Mouse (Mus musculus): ENCODE results near the gene Adam19. TPM values are rescaled to one million over a fixed set of nuclear protein-coding genes. Genes with fewer than 3 reads are reported as not detected.
A peak's percentile ranks its signal among the peaks of the same experiment; 100 is the strongest.

Adam19 gene
- total and polyA plus RNA-seq, 2 experiments from 2014 or later = 15.8 to 67.9 TPM

- H3K9me3 ChIP-seq (replicated peaks; ENCODE audit: control insufficient read depth, low read length) = no peaks in the 10 kb centered on the region
- H3K36me3 ChIP-seq (replicated peaks; ENCODE audit: control insufficient read depth, insufficient read depth, low read length) = no peaks in the 10 kb centered on the region
- H3K27me3 ChIP-seq (ENCODE audit: control insufficient read depth, insufficient read depth, low read length) = no peaks in the 10 kb centered on the region
- WGBS = 20% methylated on average over 13 of the region's 13 CpGs
- TF ChIP-seq CTCF (IDR thresholded peaks at IDR 0.05; ENCODE audit: low read depth) = no peak
- TF ChIP-seq EP300 (IDR thresholded peaks at IDR 0.05; ENCODE audit: low read depth) = no peak
- peak overlapping the region; percentile 68 for H3K4me2 ChIP-seq (ENCODE audit: low read depth, low read length)
- peaks cover 28% of the 10 kb centered on the region for H3K4me1 ChIP-seq (ENCODE audit: control insufficient read depth, insufficient read depth)
- ATAC-seq (ENCODE audit: insufficient read depth, low read depth) (peak; percentile 6), DNase-seq (ENCODE audit: low spot score) (peak; percentile 31)
- peak overlapping the region; percentile 92 for H3K27ac ChIP-seq (ENCODE audit: low read depth)
- H3K4me3 ChIP-seq (ENCODE audit: low read depth, low read length) = peak overlapping the region; percentile 68
- peak overlapping the region; percentile 82; the same call in 1 of the 2 replicates for H3K9ac ChIP-seq (replicated peaks; ENCODE audit: low read depth, low read length)
Measured at GRCm38 (mm10) chr11:46054911-46055895, 589 bp upstream of the Adam19 start.

- Histone ChIP-seq H3K9ac (replicated peaks; ENCODE audit: low read depth, low read length) (peak overlapping the region; percentile 82), H3K4me1 (ENCODE audit: control insufficient read depth, insufficient read depth) (peaks cover 40% of the 10 kb centered on the region), H3K9me3 (replicated peaks; ENCODE audit: control insufficient read depth, low read length) (no peaks in the 10 kb centered on the region), H3K27me3 (ENCODE audit: control insufficient read depth, insufficient read depth, low read length) (no peaks in the 10 kb centered on the region), H3K4me2 (ENCODE audit: low read depth, low read length) (peak overlapping the region; percentile 68), H3K36me3 (replicated peaks; ENCODE audit: control insufficient read depth, insufficient read depth, low read length) (peaks cover 12% of the 10 kb centered on the region), H3K27ac (ENCODE audit: low read depth) (peak overlapping the region; percentile 92), H3K4me3 (ENCODE audit: low read depth, low read length) (peak overlapping the region; percentile 68)
- ATAC-seq (ENCODE audit: insufficient read depth, low read depth) (peak; percentile 27; the same call in 1 of the 2 replicates), DNase-seq (ENCODE audit: low spot score) (peak; percentile 38)
- TF ChIP-seq EP300 (IDR thresholded peaks at IDR 0.05; ENCODE audit: low read depth) = peak; percentile 17; the same call in 1 of the 2 replicates
- TF ChIP-seq CTCF (IDR thresholded peaks at IDR 0.05; ENCODE audit: low read depth) = no peak; the same call in 1 of the 2 replicates
- 1% methylated on average over 25 of the region's 25 CpGs for WGBS
Measured at GRCm38 (mm10) chr11:46056770-46057411, 1.1 kb downstream of the Adam19 start.

GRCm38 (mm10) chr11:46058011-46058410 lies 2.2 kb downstream of the Adam19 start:
- Histone ChIP-seq H3K27ac (ENCODE audit: low read depth) (peak overlapping the region; percentile 92), H3K4me1 (ENCODE audit: control insufficient read depth, insufficient read depth) (peaks cover 52% of the 10 kb centered on the region), H3K4me2 (ENCODE audit: low read depth, low read length) (peak overlapping the region; percentile 68), H3K36me3 (replicated peaks; ENCODE audit: control insufficient read depth, insufficient read depth, low read length) (peaks cover 20% of the 10 kb centered on the region), H3K27me3 (ENCODE audit: control insufficient read depth, insufficient read depth, low read length) (no peaks in the 10 kb centered on the region), H3K9me3 (replicated peaks; ENCODE audit: control insufficient read depth, low read length) (no peaks in the 10 kb centered on the region), H3K4me3 (ENCODE audit: low read depth, low read length) (peak overlapping the region; percentile 68), H3K9ac (replicated peaks; ENCODE audit: low read depth, low read length) (peak overlapping the region; percentile 82)
- WGBS = 8% methylated on average over 9 of the region's 9 CpGs
- peak; percentile 60 for DNase-seq (ENCODE audit: low spot score)
- no peak for ATAC-seq (ENCODE audit: insufficient read depth, low read depth)
- TF ChIP-seq CTCF (IDR thresholded peaks at IDR 0.05; ENCODE audit: low read depth) (no peak), EP300 (IDR thresholded peaks at IDR 0.05; ENCODE audit: low read depth) (no peak)

DNA sequence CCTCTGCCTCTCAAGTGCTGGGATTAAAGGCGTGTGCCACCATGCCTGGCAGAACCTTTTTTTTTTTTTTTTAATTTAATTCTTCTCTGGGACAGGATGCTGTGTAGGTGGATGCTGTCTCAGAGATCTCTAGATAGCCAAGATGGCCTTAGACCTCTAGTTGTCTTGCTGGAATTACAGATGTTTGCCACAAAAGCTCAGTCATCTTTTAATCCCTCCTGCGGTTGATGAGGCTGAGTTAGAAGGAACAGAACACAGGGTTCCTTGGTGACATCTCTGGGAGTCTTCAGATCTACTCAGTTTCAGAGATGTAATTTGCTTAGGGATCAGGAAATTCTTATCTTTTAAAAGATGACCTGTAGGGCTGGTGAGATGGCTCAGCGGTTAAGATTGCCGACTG lies 3.1 kb downstream of the Adam19 start:
- Histone ChIP-seq H3K4me1 (ENCODE audit: control insufficient read depth, insufficient read depth) (peaks cover 61% of the 10 kb centered on the region), H3K36me3 (replicated peaks; ENCODE audit: control insufficient read depth, insufficient read depth, low read length) (peaks cover 20% of the 10 kb centered on the region), H3K27me3 (ENCODE audit: control insufficient read depth, insufficient read depth, low read length) (no peaks in the 10 kb centered on the region), H3K4me3 (ENCODE audit: low read depth, low read length) (no peak overlapping the region), H3K9me3 (replicated peaks; ENCODE audit: control insufficient read depth, low read length) (no peaks in the 10 kb centered on the region), H3K4me2 (ENCODE audit: low read depth, low read length) (no peak overlapping the region), H3K27ac (ENCODE audit: low read depth) (no peak overlapping the region), H3K9ac (replicated peaks; ENCODE audit: low read depth, low read length) (no peak overlapping the region)
- WGBS = 85% methylated on average over 4 of the region's 4 CpGs
- TF ChIP-seq CTCF (IDR thresholded peaks at IDR 0.05; ENCODE audit: low read depth) (no peak), EP300 (IDR thresholded peaks at IDR 0.05; ENCODE audit: low read depth) (no peak)
- no peak for DNase-seq (ENCODE audit: low spot score)
- ATAC-seq (ENCODE audit: insufficient read depth, low read depth) = no peak

DNA sequence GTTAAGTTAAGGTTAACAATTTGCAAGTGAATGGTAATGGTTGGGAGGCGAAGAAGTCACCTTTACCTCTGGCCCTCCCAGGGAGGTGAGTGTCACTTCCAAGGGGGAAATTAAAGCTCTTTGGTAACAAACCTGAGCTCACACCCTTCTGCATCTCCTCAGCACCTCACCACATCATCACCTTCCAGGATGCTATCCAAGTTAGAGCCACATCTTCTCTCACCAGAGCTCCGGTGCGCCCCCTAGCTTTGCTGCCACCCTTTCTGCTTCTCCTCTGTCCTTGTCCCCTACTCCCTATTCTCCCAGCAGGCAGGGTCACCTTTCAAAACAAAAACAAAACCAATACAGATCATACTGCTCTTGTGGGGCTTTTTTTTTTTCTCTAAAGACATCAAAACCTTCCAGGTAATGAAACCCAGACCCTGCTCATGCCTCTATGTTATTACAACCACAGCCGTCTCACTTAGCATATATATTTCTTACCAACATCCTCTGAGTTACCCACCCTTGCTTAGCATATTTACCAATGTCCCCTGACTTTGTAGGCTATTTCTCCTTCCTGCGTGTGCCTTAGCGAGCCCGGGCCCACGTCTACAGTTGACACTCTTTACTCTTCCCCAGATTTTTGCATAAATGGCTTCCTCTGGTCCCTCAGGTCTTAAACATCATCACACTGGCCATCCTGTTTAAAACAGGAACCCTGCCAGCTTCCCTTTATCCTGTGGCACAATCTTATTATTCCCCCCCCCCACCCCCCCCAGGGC lies 4.3 kb downstream of the Adam19 start:
- ATAC-seq (ENCODE audit: insufficient read depth, low read depth) = no peak

More for the DNA sequence above, 4.3 kb downstream of the Adam19 start:
- no peak overlapping the region for H3K9ac ChIP-seq (replicated peaks; ENCODE audit: low read depth, low read length)
- peaks cover 27% of the 10 kb centered on the region for H3K36me3 ChIP-seq (replicated peaks; ENCODE audit: control insufficient read depth, insufficient read depth, low read length)
- H3K4me2 ChIP-seq (ENCODE audit: low read depth, low read length) = no peak overlapping the region
- H3K4me1 ChIP-seq (ENCODE audit: control insufficient read depth, insufficient read depth) = peaks cover 64% of the 10 kb centered on the region
- 66% methylated on average over 8 of the region's 8 CpGs for whole genome bisulfite sequencing
- peak overlapping the region; percentile 36 for H3K27ac ChIP-seq (ENCODE audit: low read depth)
- TF ChIP-seq EP300 (IDR thresholded peaks at IDR 0.05; ENCODE audit: low read depth) (no peak), CTCF (IDR thresholded peaks at IDR 0.05; ENCODE audit: low read depth) (peak; percentile 34)
- H3K9me3 ChIP-seq (replicated peaks; ENCODE audit: control insufficient read depth, low read length) = no peaks in the 10 kb centered on the region
- H3K4me3 ChIP-seq (ENCODE audit: low read depth, low read length) = no peak overlapping the region
- H3K27me3 ChIP-seq (ENCODE audit: control insufficient read depth, insufficient read depth, low read length) = no peaks in the 10 kb centered on the region
- DNase-seq (ENCODE audit: low spot score) = no peak
